ENCODE assay signal across 12 mouse cellular contexts in genomic region chr10:68897524-68897923, GRCm38 (mm10).
A peak's percentile ranks its signal among the peaks of the same experiment; 100 is the strongest.
DNase-seq lines count a peak whose midpoint lies in the region.
"Had no signal": no experiment of that assay in that cellular context is flagged by ENCODE, and none has a peak within 500 bp of the region (broad histone marks: within the 10 kb centered on the region; RNA-seq: fewer than 3 reads in every experiment).

No protein-coding gene starts in this region.

- no peak overlapping the region for H3K4me3 ChIP-seq in midbrain, embryonic 10.5 days

- peak; percentile 19 for DNase-seq in adrenal gland, adult 2 months
- no peak for DNase-seq in adrenal gland, postnatal 4 days (ENCODE audit: low spot score in 2 of 2)
- DNase-seq in left cerebral cortex, postnatal 4 days: peak; percentile 8
- DNase-seq in left cerebral cortex, postnatal 14 days (ENCODE audit: low spot score in 2 of 2): no peak
- DNase-seq in kidney, postnatal 25 days: peak; percentile 50 to 66
- no peak for DNase-seq in right cerebral cortex, postnatal 36 days (ENCODE audit: low spot score in 2 of 2)
- no peak for DNase-seq in layer of hippocampus, adult 11-12 months (ENCODE audit: low spot score)
- DNase-seq in midbrain, embryonic 10.5 days (ENCODE audit: low spot score): no peak
- DNase-seq: layer of hippocampus, postnatal 36 days; thymus, postnatal 4 days had no signal

- intact Hi-C loops in left cerebral cortex, postnatal 4 days (cut with DNase I): loop anchor here (10.0 kb wide), 1 partner anchor 433 kb away; no protein-coding TSS in a partner anchor
- intact Hi-C loops in left cerebral cortex, postnatal 14 days (cut with DNase I): no loop called here

- no peaks in the 10 kb centered on the region for H3K27me3 ChIP-seq in midbrain, embryonic 10.5 days (ENCODE audit: low read depth, poor library complexity, severe bottlenecking)

- H3K27ac ChIP-seq in midbrain, embryonic 10.5 days (replicated peaks): no peak overlapping the region
- H3K27ac ChIP-seq: hindbrain, postnatal 0 days; liver, embryonic 14.5 days had no signal

- no peaks in the 10 kb centered on the region for H3K4me1 ChIP-seq in midbrain, embryonic 10.5 days

- no peaks in the 10 kb centered on the region for H3K36me3 ChIP-seq in midbrain, embryonic 10.5 days

- H3K9me3 ChIP-seq in midbrain, embryonic 10.5 days (replicated peaks): no peaks in the 10 kb centered on the region

- 88% methylated on average over 3 of the region's 3 CpGs for WGBS in midbrain, embryonic 10.5 days

Comparison
In these comparisons a context has a peak if more than half of its experiments do, and no peak if none do; other contexts are left out.
1. DNase-seq: peak in adrenal gland, adult 2 months (single experiment), left cerebral cortex, postnatal 4 days (single experiment) and kidney, postnatal 25 days (2 of 2); none in adrenal gland, postnatal 4 days (0 of 2), left cerebral cortex, postnatal 14 days (0 of 2), right cerebral cortex, postnatal 36 days (0 of 2), layer of hippocampus, adult 11-12 months (single experiment) and midbrain, embryonic 10.5 days (single experiment).